Mouse (Mus musculus) mouse embryonic stem cell (cell line): ENCODE measurements around the gene Snx3.

Experiments
- in situ Hi-C, 2 experiments: fragments of 300-500 bp; cut with MboI; formaldehyde crosslinking; loops; 1 replicate in 1 of 2; 3 replicates in 1 of 2; pipeline ENCODE4 v1.14.3; 2019 to 2020; ENCODE audit warnings: low sequenced_read_pairs in 2 of 2, low pct_unique_long_range_greater_than_20kb in 1 of 2, mixed read lengths in 1 of 2; ENCODE audit not compliant: unreplicated experiment in 1 of 2

Gene Snx3

GRCm38 (mm10) chr10:42501775-42502348 is at the start of gene Snx3:
TSS of gene Snx3 (plus strand) at chr10:42502030.
- in situ Hi-C loops, result no loop called here

GRCm38 (mm10) chr10:42454266-42454665 is 47.6 kb upstream of the Snx3 start:
- in situ Hi-C loops, result no loop called here

DNA sequence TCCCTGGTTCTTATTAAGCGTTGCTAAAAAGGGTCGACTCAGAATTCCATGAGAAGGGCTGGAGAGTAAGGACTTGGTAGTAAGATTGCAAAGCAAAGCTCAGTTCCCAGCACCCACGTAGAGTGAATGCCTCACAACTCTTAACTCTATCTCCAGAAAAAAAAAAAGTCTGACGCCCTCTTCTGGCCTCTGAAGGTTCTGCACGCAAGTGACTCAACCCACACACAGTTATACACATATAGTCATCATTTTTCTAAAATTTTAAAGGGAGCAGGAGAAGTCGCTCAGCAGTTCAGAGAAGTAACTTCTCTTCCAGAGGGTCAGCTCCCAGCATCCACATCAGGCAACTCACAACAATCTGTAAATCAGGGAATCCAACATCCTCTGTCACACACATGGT is 47.1 kb upstream of the Snx3 start:
- in situ Hi-C loops, result no loop called here

GRCm38 (mm10) chr10:42455981-42456380 is 45.8 kb upstream of the Snx3 start:
- in situ Hi-C loops, result no loop called here

DNA sequence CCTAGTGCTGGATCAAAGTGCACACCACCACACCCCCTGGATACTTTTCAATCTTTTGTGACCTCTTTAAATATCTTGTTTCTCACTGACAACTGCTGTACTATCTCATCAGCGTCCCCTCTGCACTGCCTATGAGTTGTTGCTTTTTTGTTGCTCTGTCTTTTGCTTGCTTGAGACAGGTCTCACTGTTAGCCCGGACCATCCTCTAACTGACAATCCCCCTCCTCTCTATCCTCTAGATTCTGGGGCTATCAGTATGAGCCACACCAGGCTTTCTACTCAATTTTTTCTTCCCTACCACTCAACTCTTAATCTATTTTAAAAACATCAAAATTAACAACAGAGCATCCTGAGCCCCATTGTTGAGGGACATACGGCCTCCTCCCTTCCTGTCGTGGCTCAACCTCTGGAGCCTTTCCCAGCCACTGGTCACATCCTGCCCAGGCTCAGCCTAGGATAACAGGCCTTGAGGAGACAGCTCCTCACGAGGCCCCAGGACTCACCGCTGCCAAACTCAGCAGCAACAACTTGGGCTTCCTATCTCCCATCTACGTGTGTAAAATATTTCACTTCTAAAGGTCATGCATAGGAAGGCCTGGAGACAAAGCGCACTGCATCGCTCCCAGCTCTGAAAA is 44.2 kb upstream of the Snx3 start:
- in situ Hi-C loops, result no loop called here

- in situ Hi-C loops, result no loop called here
Observed at GRCm38 (mm10) chr10:42464224-42464623, 37.6 kb upstream of the Snx3 start.

- in situ Hi-C loops, result no loop called here
Observed at GRCm38 (mm10) chr10:42464805-42465204, 37.0 kb upstream of the Snx3 start.

- in situ Hi-C loops, result no loop called here
Observed at GRCm38 (mm10) chr10:42474946-42475514, 26.8 kb upstream of the Snx3 start.

DNA sequence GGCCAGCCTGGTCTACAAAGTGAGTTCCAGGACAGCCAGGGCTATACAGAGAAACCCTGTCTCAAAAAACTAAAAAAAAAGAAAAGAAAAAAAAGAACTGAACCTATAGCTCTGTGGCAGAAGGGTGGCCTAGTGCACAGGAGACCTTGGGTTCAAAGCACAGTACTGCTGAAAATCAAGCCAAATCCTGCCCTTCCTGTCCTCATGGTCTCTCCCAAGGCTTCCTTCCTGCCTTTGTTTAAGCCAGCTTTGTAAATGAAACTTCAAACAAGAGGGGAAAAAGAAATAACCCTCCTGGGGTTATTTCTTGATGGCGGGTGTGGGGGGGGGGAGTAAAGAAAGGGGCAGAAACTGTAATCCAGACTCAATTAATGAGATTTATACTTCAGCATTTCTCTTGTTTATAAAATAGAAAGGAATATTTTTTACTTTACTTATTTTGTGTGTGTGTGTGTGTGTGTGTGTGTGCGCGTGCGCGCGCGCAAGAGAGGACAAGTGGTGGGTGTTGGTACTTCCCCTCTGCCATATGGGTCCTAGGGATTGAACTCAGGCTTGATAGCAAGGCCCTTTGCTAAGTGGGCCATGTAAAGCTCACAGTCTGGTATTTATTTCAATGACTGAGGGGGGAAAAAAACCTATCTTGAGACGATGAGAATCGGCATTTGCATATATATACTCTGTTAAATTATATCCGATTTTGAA is 24.9 kb upstream of the Snx3 start:
- in situ Hi-C loops, result no loop called here

- in situ Hi-C loops, result no loop called here
Observed at GRCm38 (mm10) chr10:42477550-42478340, 24.1 kb upstream of the Snx3 start.

DNA sequence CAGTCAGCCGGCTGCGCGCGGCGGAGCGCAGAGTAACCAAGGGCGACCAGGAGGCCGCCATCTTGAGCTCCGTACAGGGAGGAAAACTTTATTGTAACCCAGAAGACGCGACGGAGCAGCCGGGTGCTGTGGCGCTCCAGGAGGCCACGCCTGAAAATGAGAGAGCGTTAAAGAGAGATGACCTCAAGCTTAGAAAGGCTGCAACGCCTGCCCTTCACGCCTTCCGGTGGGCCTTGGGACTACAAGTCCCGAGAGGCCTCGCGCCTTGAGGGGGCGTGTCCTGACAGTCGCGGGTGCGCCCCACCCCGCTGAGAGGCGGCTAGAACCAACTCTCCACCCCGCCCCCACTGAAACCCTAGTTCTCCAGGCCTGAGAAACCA is 23.5 kb upstream of the Snx3 start, which contains the start of gene Afg1l:
Gene Afg1l, minus strand, starts transcription at position 225 of the 380 bp plus-strand sequence.
- in situ Hi-C loops, result no loop called here

DNA sequence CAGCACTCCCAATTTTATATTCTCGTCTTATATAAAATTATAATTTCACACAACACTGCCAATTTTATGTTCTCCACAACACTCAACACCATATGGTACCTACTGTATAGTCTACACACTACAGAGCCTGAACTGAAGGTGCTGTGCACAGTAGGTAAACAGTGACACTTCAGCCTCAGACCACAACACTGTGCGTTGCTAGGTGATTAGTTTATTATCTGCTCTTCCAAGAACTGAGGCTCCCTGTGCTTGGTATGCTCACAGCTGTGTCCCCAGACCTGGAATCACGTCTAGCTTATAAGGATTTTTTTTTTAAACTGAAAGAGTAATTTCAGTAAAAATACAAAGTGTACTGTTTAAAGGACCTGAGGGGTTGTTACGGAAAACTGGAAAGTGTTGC is 21.1 kb upstream of the Snx3 start:
- in situ Hi-C loops, result no loop called here

- in situ Hi-C loops, result no loop called here
Observed at GRCm38 (mm10) chr10:42488606-42489296, 13.1 kb upstream of the Snx3 start.

- in situ Hi-C loops, result no loop called here
Observed at GRCm38 (mm10) chr10:42491158-42491557, 10.7 kb upstream of the Snx3 start.

- in situ Hi-C loops, result no loop called here
Observed at GRCm38 (mm10) chr10:42492027-42492771, 9.6 kb upstream of the Snx3 start.

GRCm38 (mm10) chr10:42493000-42493399 is 8.8 kb upstream of the Snx3 start:
- in situ Hi-C loops, result no loop called here

GRCm38 (mm10) chr10:42500611-42501010 is 1.2 kb upstream of the Snx3 start:
- in situ Hi-C loops, result no loop called here

- in situ Hi-C loops, result no loop called here
Observed at GRCm38 (mm10) chr10:42501161-42501560, 669 bp upstream of the Snx3 start.
